Mouse (Mus musculus) myocyte (in vitro differentiated cells): ENCODE results near the gene Krit1. TPM values are rescaled to one million over a fixed set of nuclear protein-coding genes. Genes with fewer than 3 reads are reported as not detected.
A peak's percentile ranks its signal among the peaks of the same experiment; 100 is the strongest.

Source experiments
- H3K27me3 ChIP-seq: one replicate; pipeline ENCODE4 v1.6.1; 2011; ENCODE audit not compliant: control insufficient read depth, insufficient read depth, insufficient read length
- H3K36me3 ChIP-seq: one replicate; pipeline ENCODE4 v1.6.1; 2011; ENCODE audit not compliant: control insufficient read depth, insufficient read depth
- H3K4me2 ChIP-seq: one replicate; pipeline ENCODE4 v1.6.1; 2011; ENCODE audit warnings: low read depth, control low read depth
- H3K4me3 ChIP-seq: one replicate; pipeline ENCODE4 v1.5.1; 2011; ENCODE audit warnings: mild to moderate bottlenecking, control low read depth, moderate library complexity
- H3K79me2 ChIP-seq: one replicate; pipeline ENCODE4 v1.6.1; 2011; ENCODE audit not compliant: control insufficient read depth, insufficient read depth
- H3ac ChIP-seq: one replicate; pipeline ENCODE4 v1.6.1; 2011; ENCODE audit not compliant: control insufficient read depth, insufficient read length
- CEBPB ChIP-seq: IDR thresholded peaks from 2 replicates; pipeline ENCODE4 v1.6.1; 2011; ENCODE audit warnings: mild to moderate bottlenecking, moderate library complexity; ENCODE audit not compliant: poor library complexity, insufficient read depth, severe bottlenecking
- E2F4 ChIP-seq: IDR thresholded peaks from one replicate; pipeline ENCODE4 v1.6.1; 2011; ENCODE audit warnings: mild to moderate bottlenecking, control low read depth, moderate library complexity; ENCODE audit not compliant: insufficient read depth
- MAX ChIP-seq: IDR thresholded peaks from one replicate; pipeline ENCODE4 v1.6.1; 2011; ENCODE audit warnings: low read depth, mild to moderate bottlenecking, control low read depth
- MYOD1 ChIP-seq, 3 experiments: IDR thresholded peaks; one replicate each; pipeline ENCODE4 v1.6.1; 2011; ENCODE audit warnings: control low read depth in 2 of 3, low read depth in 2 of 3, mild to moderate bottlenecking in 2 of 3, moderate library complexity in 1 of 3; ENCODE audit not compliant: insufficient read length in 2 of 3, control insufficient read depth in 1 of 3
- MYOG ChIP-seq, 3 experiments: IDR thresholded peaks; one replicate each; pipeline ENCODE4 v1.6.1; 2011; ENCODE audit warnings: control low read depth in 2 of 3, low read depth in 2 of 3, mild to moderate bottlenecking in 2 of 3; ENCODE audit not compliant: insufficient read length in 2 of 3, control insufficient read depth in 1 of 3, insufficient read depth in 1 of 3
- POLR2A ChIP-seq: IDR thresholded peaks from one replicate; pipeline ENCODE4 v1.6.1; 2011; ENCODE audit warnings: low read depth, mild to moderate bottlenecking, control low read depth, moderate library complexity; ENCODE audit not compliant: insufficient read length
- POLR2AphosphoS2 ChIP-seq: IDR thresholded peaks from one replicate; pipeline ENCODE4 v1.6.1; 2011; ENCODE audit warnings: low read depth, control low read depth; ENCODE audit not compliant: insufficient read length
- REST ChIP-seq: IDR thresholded peaks from one replicate; pipeline ENCODE4 v1.6.1; 2011; ENCODE audit warnings: mild to moderate bottlenecking, control low read depth, moderate library complexity; ENCODE audit not compliant: insufficient read depth, insufficient read length
- SRF ChIP-seq: IDR thresholded peaks from one replicate; pipeline ENCODE4 v1.6.1; 2011; ENCODE audit warnings: low read depth; ENCODE audit not compliant: control insufficient read depth, insufficient read length
- TCF12 ChIP-seq: IDR thresholded peaks from one replicate; pipeline ENCODE4 v1.6.1; 2011; ENCODE audit warnings: mild to moderate bottlenecking, control low read depth; ENCODE audit not compliant: poor library complexity, insufficient read depth, severe bottlenecking
- TCF3 ChIP-seq: IDR thresholded peaks from one replicate; pipeline ENCODE4 v1.6.1; 2011; ENCODE audit warnings: low read depth, control low read depth; ENCODE audit not compliant: insufficient read length
- USF1 ChIP-seq: IDR thresholded peaks from one replicate; pipeline ENCODE4 v1.6.1; 2011; ENCODE audit warnings: low read depth, mild to moderate bottlenecking, control low read depth, moderate library complexity
- polyA plus RNA-seq: library from polyadenylated mRNA; unstranded; fragments of >200 nt; fragmentation: generic; extraction: Trizol; gene quantifications from one replicate; pipeline ENCODE4 v1.2.1, GENCODE M21; 2012; ENCODE audit warnings: missing spikeins

Krit1 gene
- polyA plus RNA-seq, 1 experiment, result 6.5 TPM

- Histone ChIP-seq H3K4me3 (no peak overlapping the region), H3K79me2 (peaks cover 62% of the 10 kb centered on the region), H3K4me2 (no peak overlapping the region), H3K27me3 (no peaks in the 10 kb centered on the region), H3K36me3 (no peaks in the 10 kb centered on the region), H3ac (no peak overlapping the region)
- TF ChIP-seq E2F4 (no peak), TCF3 (no peak), SRF (no peak)
Observed at GRCm38 (mm10) chr5:3800041-3800440, 2.9 kb upstream of the Krit1 start.

DNA sequence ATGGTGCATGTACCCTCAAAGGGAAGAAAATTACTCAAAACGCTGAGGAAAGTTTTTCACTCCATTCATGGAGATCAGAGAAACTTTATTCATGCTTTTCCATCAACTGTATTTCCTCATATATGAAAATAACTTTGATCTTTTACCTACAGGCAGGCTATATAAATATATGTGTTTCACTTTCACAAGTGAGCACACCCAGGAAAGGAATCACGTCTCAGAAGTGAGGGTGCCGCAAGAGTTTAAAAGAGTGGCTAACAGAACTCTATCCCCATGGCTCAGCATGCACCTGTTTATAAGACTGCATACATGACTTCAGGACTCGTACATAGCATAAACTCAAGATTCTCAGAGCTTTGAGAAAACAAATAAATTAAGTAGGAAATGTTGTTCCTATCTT lies 2.1 kb upstream of the Krit1 start:
- H3K79me2 ChIP-seq, result peaks cover 65% of the 10 kb centered on the region
- no peak overlapping the region for H3ac ChIP-seq
- no peaks in the 10 kb centered on the region for H3K36me3 ChIP-seq
- peak overlapping the region; percentile 82 for H3K4me2 ChIP-seq
- no peaks in the 10 kb centered on the region for H3K27me3 ChIP-seq
- no peak for TF ChIP-seq POLR2AphosphoS2
- no peak for TF ChIP-seq TCF12
- no peak for TF ChIP-seq CEBPB
- no peak for TF ChIP-seq POLR2A
- TF ChIP-seq MAX, result no peak
- no peak for TF ChIP-seq TCF3
- no peak for TF ChIP-seq SRF
- no peak for TF ChIP-seq MYOD1 (IDR thresholded peaks at IDR 0.05; ENCODE audit: control insufficient read depth in 1 of 3, insufficient read length in 2 of 3, low read depth in 2 of 3)
- TF ChIP-seq E2F4, result no peak
- no peak for TF ChIP-seq REST
- no peak for TF ChIP-seq USF1
- H3K4me3 ChIP-seq, result no peak overlapping the region

- H3K79me2 ChIP-seq, result peaks cover 67% of the 10 kb centered on the region
- no peaks in the 10 kb centered on the region for H3K36me3 ChIP-seq
- peak overlapping the region; percentile 67 for H3ac ChIP-seq
- no peaks in the 10 kb centered on the region for H3K27me3 ChIP-seq
- no peak for TF ChIP-seq SRF
- no peak for TF ChIP-seq MYOD1 (IDR thresholded peaks at IDR 0.05; ENCODE audit: control insufficient read depth in 1 of 3, insufficient read length in 2 of 3, low read depth in 2 of 3)
- TF ChIP-seq E2F4, result no peak
- no peak for TF ChIP-seq MYOG (IDR thresholded peaks at IDR 0.05; ENCODE audit: control insufficient read depth in 1 of 3, insufficient read depth in 1 of 3, insufficient read length in 2 of 3, low read depth in 2 of 3)
- TF ChIP-seq POLR2A, result no peak
- TF ChIP-seq TCF12, result no peak
- TF ChIP-seq USF1, result no peak
- no peak for TF ChIP-seq TCF3
- TF ChIP-seq MAX, result no peak
- no peak for TF ChIP-seq CEBPB
- TF ChIP-seq REST, result no peak
- TF ChIP-seq POLR2AphosphoS2, result no peak
- H3K4me3 ChIP-seq, result peak overlapping the region; percentile 73
- H3K4me2 ChIP-seq, result peak overlapping the region; percentile 82
Observed at GRCm38 (mm10) chr5:3801672-3802432, 1.1 kb upstream of the Krit1 start.

- TF ChIP-seq MYOG (IDR thresholded peaks at IDR 0.05; ENCODE audit: control insufficient read depth in 1 of 3, insufficient read depth in 1 of 3, insufficient read length in 2 of 3, low read depth in 2 of 3), result no peak
- peak overlapping the region; percentile 73 for H3K4me3 ChIP-seq
- peak overlapping the region; percentile 67 for H3ac ChIP-seq
- peaks cover 2% of the 10 kb centered on the region for H3K36me3 ChIP-seq
- peaks cover 71% of the 10 kb centered on the region for H3K79me2 ChIP-seq
- H3K27me3 ChIP-seq, result no peaks in the 10 kb centered on the region
- H3K4me2 ChIP-seq, result peak overlapping the region; percentile 81
Observed at GRCm38 (mm10) chr5:3803292-3804165, 545 bp downstream of the Krit1 start.

DNA sequence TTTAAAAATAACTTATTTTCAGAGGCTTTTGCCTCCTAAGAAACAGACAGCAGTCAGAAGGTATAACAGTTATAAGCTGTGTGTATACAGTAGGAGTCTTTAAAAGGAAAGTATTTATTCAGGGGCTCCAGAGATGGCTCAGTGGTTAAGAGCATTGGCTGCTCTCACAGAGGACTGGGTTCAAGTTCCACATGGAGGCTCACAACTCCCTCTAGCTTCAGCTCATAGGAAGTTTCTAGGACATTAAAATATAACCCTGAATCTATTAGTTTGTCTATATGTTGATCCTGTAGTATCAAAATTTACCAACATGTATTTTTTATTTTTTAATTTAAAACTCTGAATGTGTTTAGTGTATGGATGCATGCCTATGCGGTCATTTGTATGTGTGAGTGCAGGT lies 5.5 kb downstream of the Krit1 start:
- TF ChIP-seq POLR2AphosphoS2 (no peak), USF1 (no peak), MYOG (IDR thresholded peaks at IDR 0.05; ENCODE audit: control insufficient read depth in 1 of 3, insufficient read depth in 1 of 3, insufficient read length in 2 of 3, low read depth in 2 of 3) (no peak), SRF (no peak), CEBPB (no peak), MYOD1 (IDR thresholded peaks at IDR 0.05; ENCODE audit: control insufficient read depth in 1 of 3, insufficient read length in 2 of 3, low read depth in 2 of 3) (no peak), REST (no peak), TCF12 (no peak), POLR2A (no peak), E2F4 (no peak), TCF3 (no peak), MAX (no peak)
- Histone ChIP-seq H3K27me3 (no peaks in the 10 kb centered on the region), H3K79me2 (peaks cover 35% of the 10 kb centered on the region), H3ac (no peak overlapping the region), H3K4me2 (no peak overlapping the region), H3K36me3 (peaks cover 42% of the 10 kb centered on the region), H3K4me3 (no peak overlapping the region)
